Mouse (Mus musculus) layer of hippocampus, adult 11-12 months (tissue): ENCODE data around the gene Fbxo27.
"Not testable (repeated sequence)": the region's sequence is repeated elsewhere in the genome, so short reads cannot be mapped to it uniquely, and the experiment has no call there.

Source experiments
- DNase-seq: peaks from one replicate; pipeline ENCODE4 v3.0.0; 2022; ENCODE audit warnings: low spot score

Fbxo27 gene

GRCm38 (mm10) chr7:28692545-28693320 is at the start of gene Fbxo27:
Gene Fbxo27, plus strand, starts transcription at chr7:28692849.
- peak; percentile 43 for DNase-seq

GRCm38 (mm10) chr7:28645366-28645765 is 47.3 kb upstream of the Fbxo27 start:
- DNase-seq = no peak

- DNase-seq = no peak
Observed at GRCm38 (mm10) chr7:28645947-28646475, 46.6 kb upstream of the Fbxo27 start.

GRCm38 (mm10) chr7:28647016-28647415 is 45.6 kb upstream of the Fbxo27 start:
- no peak for DNase-seq

GRCm38 (mm10) chr7:28651157-28651556 is 41.5 kb upstream of the Fbxo27 start:
- DNase-seq = no peak

GRCm38 (mm10) chr7:28656430-28656829 is 36.2 kb upstream of the Fbxo27 start:
- no peak for DNase-seq

- DNase-seq = no peak
Observed at GRCm38 (mm10) chr7:28665620-28666579, 26.7 kb upstream of the Fbxo27 start.

GRCm38 (mm10) chr7:28671172-28671571 is 21.5 kb upstream of the Fbxo27 start:
- DNase-seq = no peak

GRCm38 (mm10) chr7:28672276-28672675 is 20.4 kb upstream of the Fbxo27 start:
- DNase-seq = no peak

GRCm38 (mm10) chr7:28672786-28673185 is 19.9 kb upstream of the Fbxo27 start:
- DNase-seq = not testable (repeated sequence)

GRCm38 (mm10) chr7:28674994-28675393 is 17.7 kb upstream of the Fbxo27 start:
- no peak for DNase-seq

- no peak for DNase-seq
Observed at GRCm38 (mm10) chr7:28675746-28676145, 16.9 kb upstream of the Fbxo27 start.

- DNase-seq = no peak
Observed at GRCm38 (mm10) chr7:28676811-28677541, 15.7 kb upstream of the Fbxo27 start.

- DNase-seq = no peak
Observed at GRCm38 (mm10) chr7:28677624-28678023, 15.0 kb upstream of the Fbxo27 start.

GRCm38 (mm10) chr7:28691075-28691474 is 1.6 kb upstream of the Fbxo27 start:
- DNase-seq = no peak

GRCm38 (mm10) chr7:28693321-28693966 is 795 bp downstream of the Fbxo27 start:
- DNase-seq = peak; percentile 82

GRCm38 (mm10) chr7:28694423-28694822 is 1.8 kb downstream of the Fbxo27 start:
- no peak for DNase-seq

GRCm38 (mm10) chr7:28694966-28695511 is 2.4 kb downstream of the Fbxo27 start:
- no peak for DNase-seq

- DNase-seq = no peak
Observed at GRCm38 (mm10) chr7:28697277-28697676, 4.6 kb downstream of the Fbxo27 start.

- DNase-seq = no peak
Observed at GRCm38 (mm10) chr7:28700269-28700668, 7.6 kb downstream of the Fbxo27 start.

- DNase-seq = not testable (repeated sequence)
Observed at GRCm38 (mm10) chr7:28701306-28701705, 8.7 kb downstream of the Fbxo27 start.
